Mouse (Mus musculus): ENCODE data around the gene Nbeal2.

DNA sequence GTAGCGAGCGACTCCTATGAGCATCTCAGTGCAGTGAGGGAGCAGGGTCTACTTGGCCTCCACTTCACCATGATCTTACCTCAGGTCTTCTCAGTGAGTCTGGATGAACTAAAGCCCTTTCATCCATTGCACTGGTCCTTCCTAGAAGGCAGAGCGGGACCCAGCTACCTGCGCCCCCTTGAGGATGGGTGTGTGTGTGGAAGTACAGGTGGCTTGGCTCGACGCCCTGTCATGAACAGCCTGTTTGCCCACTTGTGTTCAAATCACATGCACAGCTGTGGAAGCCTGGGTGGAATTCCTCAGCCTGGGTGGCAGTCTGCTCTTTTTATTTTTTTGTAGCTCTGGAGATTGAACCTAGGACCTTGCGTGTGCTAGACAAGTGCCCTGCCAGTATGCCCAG, 33.8 kb downstream of the Nbeal2 start:
- TF ChIP-seq POLR2A (IDR thresholded peaks at IDR 0.05; ENCODE audit: borderline replicate concordance, control insufficient read depth, low read depth, low read length) (no peak), CTCF (IDR thresholded peaks at IDR 0.05; ENCODE audit: control insufficient read depth, insufficient read depth, low read length) (peak; percentile 29; the same call in 1 of the 2 replicates)
